Mouse (Mus musculus) embryonic facial prominence, embryonic 11.5 days (tissue): ENCODE data around the gene Ep400. TPM values are rescaled to one million over a fixed set of nuclear protein-coding genes. Genes with fewer than 3 reads are reported as not detected.

ENCODE experiments used
- ATAC-seq: fragments of 200-750 bp; cut with Nextera tagmentation; replicated peaks from 2 replicates; pipeline ENCODE4 v1.8.0; 2017; ENCODE audit warnings: low read depth; ENCODE audit not compliant: insufficient number of reproducible peaks, low FRiP score, low TSS enrichment
- DNase-seq: peaks from one replicate; pipeline ENCODE4 v3.0.0-alpha.2; 2015; ENCODE audit warnings: low spot score
- H3K27ac ChIP-seq: fragments of 300-500 bp; sonication (generic); replicated peaks from 2 replicates; pipeline ENCODE4 v1.5.1; 2014; ENCODE audit warnings: mild to moderate bottlenecking, low read depth, low read length, control low read depth
- H3K27me3 ChIP-seq: fragments of 300-500 bp; sonication (generic); 2 replicates; pipeline ENCODE4 v1.6.1; 2014; ENCODE audit warnings: mild to moderate bottlenecking, low read length, moderate library complexity, mixed read lengths; ENCODE audit not compliant: control insufficient read depth, insufficient read depth
- H3K36me3 ChIP-seq: fragments of 300-500 bp; sonication (generic); replicated peaks from 2 replicates; pipeline ENCODE4 v1.6.1; 2014; ENCODE audit warnings: low read depth, mild to moderate bottlenecking, low read length, moderate library complexity, mixed read lengths; ENCODE audit not compliant: control insufficient read depth, insufficient read depth
- H3K4me1 ChIP-seq: fragments of 300-500 bp; sonication (generic); 2 replicates; pipeline ENCODE4 v1.6.1; 2014; ENCODE audit warnings: low read length, mixed read lengths; ENCODE audit not compliant: control insufficient read depth, insufficient read depth
- H3K4me2 ChIP-seq: fragments of 300-500 bp; sonication (generic); 2 replicates; pipeline ENCODE4 v1.6.1; 2014; ENCODE audit warnings: low read depth, mild to moderate bottlenecking, control low read depth, low read length, moderate library complexity
- H3K4me3 ChIP-seq: fragments of 300-500 bp; sonication (generic); 2 replicates; pipeline ENCODE4 v1.5.1; 2014; ENCODE audit warnings: low read depth, low read length, control low read depth
- H3K9ac ChIP-seq: fragments of 300-500 bp; sonication (generic); replicated peaks from 2 replicates; pipeline ENCODE4 v1.6.1; 2014; ENCODE audit warnings: mild to moderate bottlenecking, control low read depth, low read length
- H3K9me3 ChIP-seq: fragments of 300-500 bp; sonication (generic); replicated peaks from 2 replicates; pipeline ENCODE4 v1.6.1; 2016; ENCODE audit warnings: mild to moderate bottlenecking, low read length, inconsistent platforms, mixed read lengths; ENCODE audit not compliant: control insufficient read depth
- WGBS: fragments of 180-500 bp; shearing (Covaris S2); extraction: QIAGEN DNeasy Blood & Tissue Kit; methylation state at CpG from one replicate; pipeline ENCODE4 v1.1.7; 2014; 5-methylcytosine and 5-hydroxymethylcytosine counted together
- microRNA-seq: library from miRNA; unstranded; fragments of <30 nt; microRNA quantifications from one replicate; pipeline ENCODE4, GENCODE M21; 2016; ENCODE audit warnings: borderline number of aligned reads
- polyA plus RNA-seq: library from polyadenylated mRNA; unstranded; fragments of >200 nt; fragmentation: Nextera tagmentation; extraction: Ambion mirVana; gene quantifications from 2 replicates; pipeline ENCODE4 v1.2.1, GENCODE M21; 2014

Gene Ep400
- polyA plus RNA-seq, 1 experiment from 2014 or later: 31.5 TPM

DNA sequence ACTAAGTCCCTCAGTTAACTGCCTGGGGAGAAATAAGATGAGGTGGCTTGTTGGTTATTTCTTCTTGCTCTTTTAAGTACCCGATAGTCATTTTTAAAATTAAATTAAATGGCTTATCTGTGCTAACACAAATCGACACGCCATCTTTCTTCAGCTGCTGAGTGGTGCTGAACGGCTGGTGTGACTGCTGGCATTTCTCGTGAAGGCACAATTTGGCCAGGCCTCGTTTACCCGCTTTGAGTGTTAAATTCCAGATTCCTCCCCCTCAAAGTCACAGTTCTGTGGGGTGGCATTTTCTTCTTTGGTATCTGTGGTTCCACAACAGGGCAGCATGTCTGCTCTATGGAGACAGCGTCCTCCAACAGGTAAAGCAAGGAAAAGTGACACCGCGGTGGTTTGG is 143.2 kb downstream of the Ep400 start:
- no peaks in the 10 kb centered on the region for H3K27me3 ChIP-seq
- no peak overlapping the region for H3K27ac ChIP-seq
- no peaks in the 10 kb centered on the region for H3K36me3 ChIP-seq
- no peak overlapping the region for H3K4me2 ChIP-seq
- ATAC-seq (no peak), DNase-seq (no peak)
- H3K9ac ChIP-seq: no peak overlapping the region
- WGBS: 78% methylated on average over 10 of the region's 10 CpGs
- H3K4me1 ChIP-seq: no peaks in the 10 kb centered on the region
- no peak overlapping the region for H3K4me3 ChIP-seq
- no peaks in the 10 kb centered on the region for H3K9me3 ChIP-seq

DNA sequence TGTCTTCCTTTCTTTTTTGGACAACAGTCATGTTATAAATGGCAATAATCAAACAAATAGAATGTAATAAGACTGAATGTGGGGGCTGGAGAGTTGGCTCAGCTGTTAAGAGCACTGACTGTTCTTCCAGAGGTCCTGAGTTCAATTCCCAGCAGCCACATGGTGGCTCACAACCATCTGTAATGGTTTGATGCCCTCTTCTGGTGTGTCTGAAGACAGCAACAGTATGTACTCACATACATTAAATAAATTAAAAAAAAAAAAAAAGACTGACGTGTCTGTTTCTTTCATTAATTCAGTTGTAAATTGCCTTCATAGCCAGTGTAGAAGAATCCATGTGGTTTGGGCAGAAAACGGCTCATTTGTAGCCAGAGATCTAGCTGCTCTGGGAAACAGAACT is 146.2 kb downstream of the Ep400 start:
- 80% methylated on average over 2 of the region's 2 CpGs for WGBS

DNA sequence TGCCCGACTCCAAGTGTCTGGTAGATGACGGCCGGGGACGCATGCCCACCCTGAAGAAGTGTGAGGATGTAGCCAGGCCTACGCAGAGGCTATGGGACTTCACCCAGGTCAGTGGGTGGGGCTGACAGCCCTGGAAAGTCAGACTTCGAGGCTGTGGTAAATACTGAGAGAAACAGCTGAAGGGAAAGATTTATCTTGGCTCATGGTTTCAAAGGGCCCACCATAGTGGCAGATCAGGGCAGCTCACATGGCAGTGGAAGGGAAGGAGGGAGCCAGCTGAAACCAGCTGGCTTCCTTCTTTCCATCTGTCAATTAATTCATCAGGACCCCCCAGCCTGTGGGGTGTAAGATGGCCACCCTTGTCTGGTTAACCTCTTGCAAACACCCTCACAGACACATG is 151.3 kb downstream of the Ep400 start:
- Histone ChIP-seq H3K4me3 (no peak overlapping the region), H3K4me2 (no peak overlapping the region), H3K9ac (no peak overlapping the region), H3K36me3 (no peaks in the 10 kb centered on the region), H3K27ac (no peak overlapping the region), H3K27me3 (no peaks in the 10 kb centered on the region), H3K9me3 (no peaks in the 10 kb centered on the region), H3K4me1 (no peaks in the 10 kb centered on the region)
- ATAC-seq (no peak), DNase-seq (no peak)
- 88% methylated on average over 6 of the region's 6 CpGs for WGBS

More for the DNA sequence above, 146.2 kb downstream of the Ep400 start:
- Histone ChIP-seq H3K4me1 (no peaks in the 10 kb centered on the region), H3K36me3 (no peaks in the 10 kb centered on the region), H3K4me3 (no peak overlapping the region), H3K27ac (no peak overlapping the region), H3K27me3 (no peaks in the 10 kb centered on the region), H3K4me2 (no peak overlapping the region), H3K9ac (no peak overlapping the region), H3K9me3 (no peaks in the 10 kb centered on the region)
- no peak for DNase-seq
- no peak for ATAC-seq

Small RNA genes within 50 kb of the gene (microRNA-seq; reads per million reads assigned to microRNA genes)
- 3.3 reads per million for gene Mir7026

Other genes with a start within 250 kb of the Ep400 start
- gene Galnt9, start 226.4 kb downstream of the Ep400 start, polyA plus RNA-seq: 0.50 and 2.0 TPM in 2 replicates
- 57.4 and 60.4 TPM in 2 replicates for gene Noc4l, start 117.3 kb downstream of the Ep400 start, polyA plus RNA-seq
- gene Ddx51, start 117.3 kb downstream of the Ep400 start, polyA plus RNA-seq: 39.7 and 42.7 TPM in 2 replicates
- 16.3 and 18.0 TPM in 2 replicates for gene Pus1, start 9.9 kb upstream of the Ep400 start, polyA plus RNA-seq
- gene Ulk1, start 39.4 kb upstream of the Ep400 start, polyA plus RNA-seq: 27.4 and 29.2 TPM in 2 replicates
- 27.1 and 28.7 TPM in 2 replicates for gene Hscb, start 69.1 kb upstream of the Ep400 start, polyA plus RNA-seq
- 24.7 and 25.5 TPM in 2 replicates for gene Chek2, start 69.3 kb upstream of the Ep400 start, polyA plus RNA-seq
- gene Ttc28, start 109.1 kb upstream of the Ep400 start, polyA plus RNA-seq: 11.7 and 12.0 TPM in 2 replicates